Mouse (Mus musculus) bone marrow macrophage, adult 2 months (primary cell): Measurements from ENCODE around the gene D1Pas1.

Experiments used
- CTCF ChIP-seq: IDR thresholded peaks from 2 replicates; pipeline ENCODE4 v1.5.1; 2012; ENCODE audit warnings: low read depth, mild to moderate bottlenecking, low read length, moderate library complexity
- POLR2A ChIP-seq: IDR thresholded peaks from 2 replicates; pipeline ENCODE4 v1.6.1; 2012; ENCODE audit warnings: mild to moderate bottlenecking, low read depth, low read length, borderline replicate concordance

DNA sequence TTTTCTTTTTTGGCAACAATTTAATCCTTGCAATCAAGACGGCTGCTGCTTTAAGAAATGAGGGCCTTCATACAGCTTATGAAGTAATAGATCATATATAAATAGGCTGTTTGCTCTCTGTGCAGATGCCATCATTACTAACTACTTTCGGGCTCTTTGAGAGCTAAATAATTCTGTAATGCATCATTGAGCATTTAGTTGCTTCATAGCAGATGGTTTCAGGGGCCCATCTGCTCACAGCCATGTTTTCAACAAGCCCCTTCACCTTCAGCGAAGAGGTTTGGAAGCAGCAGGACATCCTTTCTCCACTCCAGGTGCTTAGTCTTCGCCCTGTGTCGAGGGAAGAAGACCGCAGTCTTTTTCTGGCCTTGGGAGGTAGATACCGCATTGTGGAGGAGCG, 12.2 kb downstream of the D1Pas1 start:
- no peak for TF ChIP-seq POLR2A
- TF ChIP-seq CTCF = no peak
